Mouse (Mus musculus): Measurements from ENCODE around the gene Mtus2.

DNA sequence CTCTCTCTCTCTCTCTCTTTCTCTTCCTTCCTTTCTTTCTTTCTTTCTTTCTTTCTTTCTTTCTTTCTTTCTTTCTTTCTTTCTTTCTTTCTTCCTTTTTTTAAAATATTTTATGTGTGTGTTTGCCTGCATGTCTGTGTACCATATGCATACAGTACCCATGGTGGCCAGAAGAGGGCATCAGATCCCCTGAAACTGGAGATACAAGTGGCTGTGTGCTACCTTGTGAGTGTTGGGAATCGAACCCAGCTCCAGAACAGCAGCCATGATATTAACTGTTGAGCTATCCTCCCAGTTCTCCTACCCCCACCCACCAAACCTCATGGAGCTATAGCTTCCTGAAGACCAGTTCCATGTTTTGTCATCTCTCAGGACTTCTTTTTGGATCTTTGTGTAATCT lies 3.7 kb downstream of the Mtus2 start:
- TF ChIP-seq CTCF (IDR thresholded peaks at IDR 0.05; ENCODE audit: control insufficient read depth, insufficient read depth, low read length) (no peak), POLR2A (IDR thresholded peaks at IDR 0.05; ENCODE audit: borderline replicate concordance, control insufficient read depth, low read depth, low read length) (no peak)
